Mouse (Mus musculus) MEL (cell line): ENCODE measurements at regions not wholly inside any gene's neighbourhood (a gene's known extent, or its start where the extent isn't known, plus 50 kb on each side); places are given as distances from the start of the nearest gene placed in this dataset.

ENCODE experiments used
- CHD1 ChIP-seq: IDR thresholded peaks from 2 replicates; pipeline ENCODE4 v1.6.1; 2012; ENCODE audit warnings: low read depth, mild to moderate bottlenecking, inconsistent platforms, low read length, improper control_type of control experiment
- CTCF ChIP-seq, 3 experiments: IDR thresholded peaks in 2 of 3; conservative IDR thresholded peaks in 1 of 3; 2 replicates each; pipeline ENCODE4 v1.5.1; 2011 to 2012; ENCODE audit warnings: low read length in 3 of 3, low read depth in 2 of 3, mild to moderate bottlenecking in 2 of 3, improper control_type of control experiment in 1 of 3, inconsistent platforms in 1 of 3, mixed read lengths in 1 of 3, moderate library complexity in 1 of 3; ENCODE audit not compliant: control insufficient read depth in 1 of 3, insufficient read depth in 1 of 3, poor library complexity in 1 of 3, severe bottlenecking in 1 of 3
- MAFK ChIP-seq: IDR thresholded peaks from 2 replicates; pipeline ENCODE4 v1.6.1; 2011; ENCODE audit warnings: low read depth, mild to moderate bottlenecking, low read length, improper control_type of control experiment, borderline replicate concordance
- MAX ChIP-seq: IDR thresholded peaks from 2 replicates; pipeline ENCODE4 v1.6.1; 2011; ENCODE audit warnings: low read length, improper control_type of control experiment
- MYC ChIP-seq: IDR thresholded peaks from 2 replicates; pipeline ENCODE4 v1.6.1; 2011; ENCODE audit warnings: low read depth, mild to moderate bottlenecking, low read length, improper control_type of control experiment, moderate library complexity
- POLR2A ChIP-seq, 2 experiments: IDR thresholded peaks; 2 replicates each; pipeline ENCODE4 v1.6.1; 2011 to 2012; ENCODE audit warnings: low read length in 2 of 2, mild to moderate bottlenecking in 2 of 2, control low read depth in 1 of 2, improper control_type of control experiment in 1 of 2, low read depth in 1 of 2, moderate library complexity in 1 of 2; ENCODE audit not compliant: control insufficient read depth in 1 of 2, insufficient read depth in 1 of 2, poor library complexity in 1 of 2
- POLR2AphosphoS5 ChIP-seq: IDR thresholded peaks from 2 replicates; pipeline ENCODE4 v1.6.1; 2012; ENCODE audit warnings: low read depth, borderline replicate concordance, mild to moderate bottlenecking, inconsistent platforms, low read length, moderate library complexity, mixed read lengths
- SMC3 ChIP-seq: IDR thresholded peaks from 2 replicates; pipeline ENCODE4 v1.6.1; 2011; ENCODE audit warnings: low read depth, low read length, improper control_type of control experiment
- TAL1 ChIP-seq: IDR thresholded peaks from 2 replicates; pipeline ENCODE4 v1.6.1; 2012; ENCODE audit warnings: mild to moderate bottlenecking, inconsistent platforms, low read length, moderate library complexity, mixed read lengths
- TCF12 ChIP-seq: IDR thresholded peaks from 2 replicates; pipeline ENCODE4 v1.6.1; 2014; ENCODE audit warnings: low read depth, mild to moderate bottlenecking, inconsistent platforms, low read length, improper control_type of control experiment, moderate library complexity
- UBTF ChIP-seq: IDR thresholded peaks from 2 replicates; pipeline ENCODE4 v1.6.1; 2012; ENCODE audit warnings: low read depth, mild to moderate bottlenecking, inconsistent platforms, low read length, improper control_type of control experiment, moderate library complexity, borderline replicate concordance; ENCODE audit not compliant: insufficient read depth
- USF1 ChIP-seq: IDR thresholded peaks from 2 replicates; pipeline ENCODE4 v1.6.1; 2014; ENCODE audit warnings: low read depth, mild to moderate bottlenecking, inconsistent platforms, low read length, improper control_type of control experiment, moderate library complexity
- ZC3H11A ChIP-seq: IDR thresholded peaks from 2 replicates; pipeline ENCODE4 v1.6.1; 2012; ENCODE audit warnings: low read depth, mild to moderate bottlenecking, inconsistent platforms, low read length, improper control_type of control experiment
- ZKSCAN1 ChIP-seq: IDR thresholded peaks from 2 replicates; pipeline ENCODE4 v1.6.1; 2012; ENCODE audit warnings: low read depth, mild to moderate bottlenecking, inconsistent platforms, low read length, improper control_type of control experiment, moderate library complexity

DNA sequence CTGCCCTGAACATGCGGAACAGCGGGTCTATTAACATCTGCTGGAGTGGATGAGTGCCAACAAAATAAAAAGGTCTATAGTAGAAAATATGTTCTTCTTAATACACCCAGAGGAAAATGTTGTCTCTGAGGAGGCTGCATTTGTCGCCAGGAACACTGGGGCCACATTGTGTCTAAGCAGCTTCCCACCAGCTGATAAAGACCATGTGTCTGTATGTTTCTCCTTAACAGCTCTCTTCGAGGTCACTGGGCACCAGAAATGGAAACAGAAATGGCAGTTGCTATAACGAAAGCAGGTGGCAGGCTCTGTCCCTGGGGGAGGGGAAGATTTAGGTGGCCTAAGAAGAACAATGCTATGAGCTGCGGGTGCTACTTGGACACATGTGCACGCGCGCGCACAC, 159.4 kb downstream of the Ly86 start:
- TF ChIP-seq POLR2AphosphoS5 (no peak), POLR2A (IDR thresholded peaks at IDR 0.05; ENCODE audit: control insufficient read depth in 1 of 2, insufficient read depth in 1 of 2, low read depth in 1 of 2, low read length in 2 of 2, poor library complexity in 1 of 2) (no peak), MYC (no peak), UBTF (no peak), ZKSCAN1 (no peak), USF1 (no peak), MAFK (no peak), MAX (no peak), ZC3H11A (no peak), TAL1 (no peak), CHD1 (no peak), TCF12 (no peak), CTCF (IDR thresholded peaks at IDR 0.05 in 2 of 3, conservative IDR thresholded peaks at IDR 0.05 in 1 of 3; ENCODE audit: control insufficient read depth in 1 of 3, insufficient read depth in 1 of 3, low read depth in 2 of 3, low read length in 3 of 3, poor library complexity in 1 of 3, severe bottlenecking in 1 of 3) (no peak), SMC3 (no peak)
